Mouse (Mus musculus): Measurements from ENCODE around the gene Ppil2. TPM values are rescaled to one million over a fixed set of nuclear protein-coding genes. Genes with fewer than 3 reads are reported as not detected.

Ppil2 gene
- polyA plus RNA-seq, 1 experiment from 2014 or later = 135 TPM

DNA sequence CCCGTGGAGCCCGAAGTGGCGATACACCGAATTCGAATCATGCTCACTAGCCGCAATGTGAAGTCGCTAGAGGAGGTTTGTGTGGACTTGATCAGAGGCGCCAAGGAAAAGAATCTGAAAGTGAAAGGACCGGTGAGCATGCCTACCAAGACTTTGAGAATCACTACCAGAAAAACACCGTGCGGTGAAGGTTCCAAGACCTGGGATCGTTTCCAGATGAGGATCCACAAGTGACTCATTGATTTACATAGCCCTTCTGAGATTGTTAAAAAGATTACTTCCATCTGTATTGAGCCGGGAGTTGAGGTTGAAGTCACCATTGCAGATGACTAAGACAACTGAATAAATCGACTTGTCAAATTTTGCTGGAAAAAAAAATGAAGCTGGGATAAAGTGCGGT, 26.3 kb upstream of the Ppil2 start:
- no peak for ATAC-seq
- Histone ChIP-seq H3K4me2 (ENCODE audit: low read length) (no peak overlapping the region), H3K4me1 (ENCODE audit: control insufficient read depth, insufficient read depth, low read depth, low read length) (peaks cover 4% of the 10 kb centered on the region), H3K4me3 (ENCODE audit: low read length) (no peak overlapping the region), H3K9ac (ENCODE audit: low read depth, low read length) (no peak overlapping the region), H3K27me3 (replicated peaks; ENCODE audit: control insufficient read depth, insufficient read depth, low read length) (no peaks in the 10 kb centered on the region), H3K27ac (ENCODE audit: low read depth, low read length) (no peak overlapping the region), H3K36me3 (ENCODE audit: control insufficient read depth, insufficient read depth, low read length) (no peaks in the 10 kb centered on the region), H3K9me3 (ENCODE audit: control insufficient read depth, low read length) (no peaks in the 10 kb centered on the region)
- WGBS = 89% methylated on average over 15 of the region's 15 CpGs

- no peak for ATAC-seq
- Histone ChIP-seq H3K9ac (ENCODE audit: low read depth, low read length) (peak overlapping the region; percentile 41), H3K9me3 (ENCODE audit: control insufficient read depth, low read length) (no peaks in the 10 kb centered on the region), H3K4me1 (ENCODE audit: control insufficient read depth, insufficient read depth, low read depth, low read length) (peaks cover 12% of the 10 kb centered on the region), H3K4me3 (ENCODE audit: low read length) (peak overlapping the region; percentile 93), H3K27me3 (replicated peaks; ENCODE audit: control insufficient read depth, insufficient read depth, low read length) (no peaks in the 10 kb centered on the region), H3K4me2 (ENCODE audit: low read length) (peak overlapping the region; percentile 99), H3K27ac (ENCODE audit: low read depth, low read length) (no peak overlapping the region), H3K36me3 (ENCODE audit: control insufficient read depth, insufficient read depth, low read length) (no peaks in the 10 kb centered on the region)
- 24% methylated on average over 7 of the region's 7 CpGs for WGBS
These were observed 21.8 kb upstream of the Ppil2 start for GRCm38 (mm10) chr16:17132906-17133200.

DNA sequence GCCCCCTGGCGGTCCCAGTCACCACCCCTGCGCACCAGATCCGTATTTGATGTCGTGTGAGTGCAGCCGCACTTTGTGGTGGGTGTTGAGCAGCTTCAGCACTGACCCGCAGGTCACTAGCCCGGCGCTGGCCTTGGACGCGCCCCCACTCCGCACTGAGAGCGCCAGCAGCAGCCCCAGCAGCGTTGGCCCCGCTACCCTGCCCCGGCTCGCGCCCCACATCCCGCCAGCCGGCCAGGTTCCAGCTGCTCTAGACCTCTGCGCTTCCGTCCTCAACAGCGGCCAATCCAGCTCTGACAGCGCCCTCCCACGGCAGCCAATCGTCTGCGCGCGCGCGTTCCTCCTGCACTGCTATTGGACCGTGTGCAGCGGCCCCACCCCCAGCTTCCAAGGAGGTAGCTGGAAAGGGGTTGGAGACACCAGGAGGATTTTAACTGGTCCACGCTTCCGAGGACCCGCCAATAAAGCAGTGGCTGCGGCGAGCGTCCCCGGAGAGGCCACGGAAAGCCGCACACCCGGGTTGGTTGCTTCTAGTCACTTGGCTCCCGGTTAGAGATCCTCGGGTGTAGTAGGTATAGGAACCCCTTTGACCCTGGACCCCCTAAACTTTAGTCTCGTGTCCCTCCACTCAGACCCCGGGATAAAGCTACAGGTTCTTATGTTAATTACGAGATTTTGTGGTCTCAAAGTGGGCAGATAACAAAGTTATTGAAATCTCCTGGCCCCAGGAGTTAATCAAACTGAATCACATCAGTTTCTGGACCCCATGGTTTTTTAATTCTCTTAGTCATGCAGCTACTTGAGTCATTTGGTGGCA, 21.2 kb upstream of the Ppil2 start, which contains the start of gene Sdf2l1:
Gene Sdf2l1 (minus strand): TSS at position 295 of the 817 bp plus-strand sequence.
- under 1% methylated on average over 45 of the region's 47 CpGs for WGBS
- Histone ChIP-seq H3K4me3 (ENCODE audit: low read length) (peak within 1 kb of the TSS; percentile 93), H3K36me3 (ENCODE audit: control insufficient read depth, insufficient read depth, low read length) (no peaks in the 10 kb centered on the region), H3K27me3 (replicated peaks; ENCODE audit: control insufficient read depth, insufficient read depth, low read length) (no peaks in the 10 kb centered on the region), H3K4me1 (ENCODE audit: control insufficient read depth, insufficient read depth, low read depth, low read length) (peaks cover 12% of the 10 kb centered on the region), H3K4me2 (ENCODE audit: low read length) (peak within 1 kb of the TSS; percentile 99), H3K9me3 (ENCODE audit: control insufficient read depth, low read length) (no peaks in the 10 kb centered on the region), H3K9ac (ENCODE audit: low read depth, low read length) (peak within 1 kb of the TSS; percentile 82), H3K27ac (ENCODE audit: low read depth, low read length) (peak within 1 kb of the TSS; percentile 77)
- ATAC-seq = peak; percentile 99

DNA sequence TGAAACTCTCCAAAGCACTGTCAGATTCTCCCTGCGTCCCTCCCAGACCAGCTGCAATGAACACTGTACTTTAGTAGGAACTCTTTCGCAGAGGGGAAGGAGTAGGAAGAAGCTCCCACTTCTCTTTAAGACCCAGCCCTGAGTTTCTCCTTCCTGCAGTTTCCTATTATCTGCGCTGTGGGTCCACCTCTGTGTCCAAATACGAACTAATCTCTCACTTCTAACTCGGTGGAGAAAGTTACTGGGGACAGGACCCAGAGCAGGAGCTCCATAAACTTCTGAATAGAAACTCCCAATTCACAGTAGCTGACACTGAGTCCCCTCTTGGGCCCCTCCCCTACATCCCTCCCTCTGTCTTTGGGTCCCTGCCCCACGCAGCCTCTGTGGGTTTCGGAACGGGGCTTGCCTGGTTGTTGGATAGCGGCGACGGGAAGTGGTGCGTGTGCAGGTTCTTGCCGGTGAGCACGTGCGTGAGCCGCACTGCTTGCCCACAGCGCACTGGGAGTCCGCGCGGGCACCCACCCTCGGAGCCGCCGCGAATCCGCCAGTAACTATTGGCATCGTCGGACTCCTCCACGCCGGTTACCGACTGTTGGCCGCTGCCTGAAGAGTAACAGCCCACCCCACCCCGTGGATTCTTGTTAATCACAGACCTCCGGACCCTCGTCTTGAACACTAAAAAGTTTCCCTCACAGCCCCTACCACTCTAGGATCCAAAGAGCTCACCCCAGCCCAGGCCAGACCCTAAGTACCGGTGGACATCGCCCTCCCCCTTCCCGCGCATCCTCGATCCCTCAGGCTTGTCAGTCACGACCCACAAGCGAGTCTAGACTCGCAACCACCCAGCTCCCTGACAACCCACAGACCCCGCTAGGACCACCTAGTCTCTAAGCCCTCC, 20.4 kb upstream of the Ppil2 start:
- ATAC-seq = peak; percentile 11
- H3K9me3 ChIP-seq (ENCODE audit: control insufficient read depth, low read length) = no peaks in the 10 kb centered on the region
- peaks cover 12% of the 10 kb centered on the region for H3K4me1 ChIP-seq (ENCODE audit: control insufficient read depth, insufficient read depth, low read depth, low read length)
- peak overlapping the region; percentile 77; the same call in 1 of the 2 replicates for H3K27ac ChIP-seq (ENCODE audit: low read depth, low read length)
- peak overlapping the region; percentile 99 for H3K4me2 ChIP-seq (ENCODE audit: low read length)
- no peaks in the 10 kb centered on the region for H3K36me3 ChIP-seq (ENCODE audit: control insufficient read depth, insufficient read depth, low read length)
- no peaks in the 10 kb centered on the region for H3K27me3 ChIP-seq (replicated peaks; ENCODE audit: control insufficient read depth, insufficient read depth, low read length)
- peak overlapping the region; percentile 82 for H3K9ac ChIP-seq (ENCODE audit: low read depth, low read length)
- peak overlapping the region; percentile 93 for H3K4me3 ChIP-seq (ENCODE audit: low read length)
- WGBS = 4% methylated on average over 43 of the region's 43 CpGs

- H3K9me3 ChIP-seq (ENCODE audit: control insufficient read depth, low read length) = no peaks in the 10 kb centered on the region
- H3K27ac ChIP-seq (ENCODE audit: low read depth, low read length) = no peak overlapping the region
- no peaks in the 10 kb centered on the region for H3K36me3 ChIP-seq (ENCODE audit: control insufficient read depth, insufficient read depth, low read length)
- H3K27me3 ChIP-seq (replicated peaks; ENCODE audit: control insufficient read depth, insufficient read depth, low read length) = no peaks in the 10 kb centered on the region
- no peak overlapping the region for H3K4me3 ChIP-seq (ENCODE audit: low read length)
- H3K4me2 ChIP-seq (ENCODE audit: low read length) = no peak overlapping the region
- ATAC-seq = no peak
- 100% methylated on average over 1 of the region's 1 CpGs for WGBS
- H3K9ac ChIP-seq (ENCODE audit: low read depth, low read length) = no peak overlapping the region
- H3K4me1 ChIP-seq (ENCODE audit: control insufficient read depth, insufficient read depth, low read depth, low read length) = peaks cover 24% of the 10 kb centered on the region
These were observed 16.2 kb upstream of the Ppil2 start for GRCm38 (mm10) chr16:17127292-17127691.

GRCm38 (mm10) chr16:17124871-17125520, 13.9 kb upstream of the Ppil2 start, which contains the start of gene 2610318N02Rik:
Gene 2610318N02Rik (minus strand): TSS chr16:17125167.
- H3K4me1 ChIP-seq (ENCODE audit: control insufficient read depth, insufficient read depth, low read depth, low read length) = peaks cover 17% of the 10 kb centered on the region
- H3K9me3 ChIP-seq (ENCODE audit: control insufficient read depth, low read length) = no peaks in the 10 kb centered on the region
- ATAC-seq = peak; percentile 91
- WGBS = 0% methylated on average over 25 of the region's 25 CpGs
- peak within 1 kb of the TSS; percentile 52 for H3K9ac ChIP-seq (ENCODE audit: low read depth, low read length)
- no peak within 1 kb of the TSS for H3K27ac ChIP-seq (ENCODE audit: low read depth, low read length)
- H3K36me3 ChIP-seq (ENCODE audit: control insufficient read depth, insufficient read depth, low read length) = no peaks in the 10 kb centered on the region
- H3K4me2 ChIP-seq (ENCODE audit: low read length) = peak within 1 kb of the TSS; percentile 76
- no peaks in the 10 kb centered on the region for H3K27me3 ChIP-seq (replicated peaks; ENCODE audit: control insufficient read depth, insufficient read depth, low read length)
- H3K4me3 ChIP-seq (ENCODE audit: low read length) = peak within 1 kb of the TSS; percentile 46

- H3K36me3 ChIP-seq (ENCODE audit: control insufficient read depth, insufficient read depth, low read length) = no peaks in the 10 kb centered on the region
- H3K4me2 ChIP-seq (ENCODE audit: low read length) = peak overlapping the region; percentile 76
- H3K9me3 ChIP-seq (ENCODE audit: control insufficient read depth, low read length) = no peaks in the 10 kb centered on the region
- peak; percentile 25; the same call in 1 of the 2 replicates for ATAC-seq
- H3K9ac ChIP-seq (ENCODE audit: low read depth, low read length) = peak overlapping the region; percentile 52
- H3K4me1 ChIP-seq (ENCODE audit: control insufficient read depth, insufficient read depth, low read depth, low read length) = peaks cover 17% of the 10 kb centered on the region
- H3K27ac ChIP-seq (ENCODE audit: low read depth, low read length) = no peak overlapping the region
- H3K4me3 ChIP-seq (ENCODE audit: low read length) = peak overlapping the region; percentile 46
- 2% methylated on average over 22 of the region's 22 CpGs for WGBS
- no peaks in the 10 kb centered on the region for H3K27me3 ChIP-seq (replicated peaks; ENCODE audit: control insufficient read depth, insufficient read depth, low read length)
These were observed 13.2 kb upstream of the Ppil2 start for GRCm38 (mm10) chr16:17124119-17124870.

DNA sequence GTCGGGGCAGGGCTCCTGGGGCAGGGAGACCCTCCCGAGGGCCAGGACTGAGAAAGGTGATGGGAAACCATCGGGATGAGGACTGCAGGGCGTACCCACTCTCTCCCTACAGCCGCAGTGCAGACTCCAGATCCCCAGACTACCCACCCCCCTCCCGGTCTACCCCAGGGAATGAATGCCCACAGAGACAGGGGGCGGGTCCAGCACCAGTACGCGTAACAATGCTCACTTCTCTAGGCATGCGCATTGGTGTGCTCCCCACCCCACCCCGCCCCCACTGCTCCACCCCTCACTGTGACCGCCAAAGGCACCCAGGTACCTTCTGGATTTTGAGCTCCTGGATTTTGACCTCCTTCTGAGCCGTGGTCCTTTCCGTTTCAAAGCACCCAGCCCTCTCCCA, 10.5 kb upstream of the Ppil2 start:
- H3K4me3 ChIP-seq (ENCODE audit: low read length) = no peak overlapping the region
- no peaks in the 10 kb centered on the region for H3K36me3 ChIP-seq (ENCODE audit: control insufficient read depth, insufficient read depth, low read length)
- no peak overlapping the region for H3K27ac ChIP-seq (ENCODE audit: low read depth, low read length)
- H3K4me1 ChIP-seq (ENCODE audit: control insufficient read depth, insufficient read depth, low read depth, low read length) = peaks cover 17% of the 10 kb centered on the region
- 45% methylated on average over 14 of the region's 14 CpGs for WGBS
- ATAC-seq = peak; percentile 26; the same call in 1 of the 2 replicates
- peak overlapping the region; percentile 39; the same call in 1 of the 2 replicates for H3K9ac ChIP-seq (ENCODE audit: low read depth, low read length)
- peak overlapping the region; percentile 38 for H3K4me2 ChIP-seq (ENCODE audit: low read length)
- no peaks in the 10 kb centered on the region for H3K9me3 ChIP-seq (ENCODE audit: control insufficient read depth, low read length)
- no peaks in the 10 kb centered on the region for H3K27me3 ChIP-seq (replicated peaks; ENCODE audit: control insufficient read depth, insufficient read depth, low read length)
